Mouse (Mus musculus) limb, embryonic 15.5 days (tissue): ENCODE measurements around the gene Catsper4. TPM values are rescaled to one million over a fixed set of nuclear protein-coding genes. Genes with fewer than 3 reads are reported as not detected.

Source experiments
- ATAC-seq: fragments of 200-750 bp; cut with Nextera tagmentation; 2 replicates; pipeline ENCODE4 v1.8.0; 2017; ENCODE audit warnings: low read depth, moderate TSS enrichment; ENCODE audit not compliant: insufficient number of reproducible peaks, low FRiP score, low TSS enrichment
- H3K27ac ChIP-seq: fragments of 300-500 bp; sonication (generic); 2 replicates; pipeline ENCODE4 v1.5.1; 2015; ENCODE audit warnings: moderate library complexity, mild to moderate bottlenecking, inconsistent platforms
- H3K27me3 ChIP-seq: fragments of 300-500 bp; sonication (generic); 2 replicates; pipeline ENCODE4 v1.6.1; 2015; ENCODE audit warnings: inconsistent platforms
- H3K36me3 ChIP-seq: fragments of 300-500 bp; sonication (generic); 2 replicates; pipeline ENCODE4 v1.6.1; 2015; ENCODE audit warnings: inconsistent platforms
- H3K4me1 ChIP-seq: fragments of 300-500 bp; sonication (generic); 2 replicates; pipeline ENCODE4 v1.6.1; 2015; ENCODE audit warnings: inconsistent platforms
- H3K4me2 ChIP-seq: fragments of 300-500 bp; sonication (generic); 2 replicates; pipeline ENCODE4 v1.6.1; 2015; ENCODE audit warnings: mild to moderate bottlenecking, inconsistent platforms
- H3K4me3 ChIP-seq: fragments of 300-500 bp; sonication (generic); 2 replicates; pipeline ENCODE4 v1.5.1; 2015; ENCODE audit warnings: mild to moderate bottlenecking, inconsistent platforms
- H3K9ac ChIP-seq: fragments of 300-500 bp; sonication (generic); 2 replicates; pipeline ENCODE4 v1.6.1; 2015; ENCODE audit warnings: inconsistent platforms
- H3K9me3 ChIP-seq: fragments of 300-500 bp; sonication (generic); 2 replicates; pipeline ENCODE4 v1.6.1; 2016; ENCODE audit warnings: inconsistent platforms
- WGBS: fragments of 180-500 bp; shearing (Covaris S2); methylation state at CpG from one replicate; pipeline ENCODE4 v1.1.7; 2015; 5-methylcytosine and 5-hydroxymethylcytosine counted together
- polyA plus RNA-seq: library from polyadenylated mRNA; unstranded; fragments of >200 nt; fragmentation: Nextera tagmentation; extraction: Ambion mirVana; gene quantifications from 2 replicates; pipeline ENCODE4 v1.2.1, GENCODE M21; 2015

The Catsper4 gene
- polyA plus RNA-seq, 1 experiment from 2014 or later = 0.29 TPM

GRCm38 (mm10) chr4:134206488-134207053 is 20.6 kb downstream of the Catsper4 start:
- Histone ChIP-seq H3K27ac (no peak overlapping the region), H3K4me2 (no peak overlapping the region), H3K27me3 (no peaks in the 10 kb centered on the region), H3K36me3 (no peaks in the 10 kb centered on the region), H3K9ac (no peak overlapping the region), H3K4me1 (no peaks in the 10 kb centered on the region), H3K9me3 (no peaks in the 10 kb centered on the region), H3K4me3 (no peak overlapping the region)
- no peak for ATAC-seq
- WGBS = 56% methylated on average over 6 of the region's 6 CpGs

GRCm38 (mm10) chr4:134203340-134203896 is 23.8 kb downstream of the Catsper4 start:
- Histone ChIP-seq H3K27me3 (no peaks in the 10 kb centered on the region), H3K4me3 (no peak overlapping the region), H3K27ac (no peak overlapping the region), H3K9ac (no peak overlapping the region), H3K4me1 (no peaks in the 10 kb centered on the region), H3K4me2 (no peak overlapping the region), H3K9me3 (no peaks in the 10 kb centered on the region), H3K36me3 (no peaks in the 10 kb centered on the region)
- WGBS = 82% methylated on average over 17 of the region's 17 CpGs
- no peak for ATAC-seq

GRCm38 (mm10) chr4:134202904-134203303 is 24.3 kb downstream of the Catsper4 start, which contains the start of gene Gm7534:
TSS of gene Gm7534 (minus strand) at chr4:134203004.
- Histone ChIP-seq H3K9me3 (no peaks in the 10 kb centered on the region), H3K4me2 (no peak within 1 kb of the TSS), H3K27me3 (no peaks in the 10 kb centered on the region), H3K4me1 (no peaks in the 10 kb centered on the region), H3K36me3 (no peaks in the 10 kb centered on the region), H3K27ac (no peak within 1 kb of the TSS), H3K4me3 (no peak within 1 kb of the TSS), H3K9ac (no peak within 1 kb of the TSS)
- ATAC-seq = no peak
- WGBS = 87% methylated on average over 4 of the region's 4 CpGs

- no peak for ATAC-seq
- 74% methylated on average over 2 of the region's 2 CpGs for WGBS
- H3K27ac ChIP-seq = no peak overlapping the region
- no peak overlapping the region for H3K4me2 ChIP-seq
- H3K36me3 ChIP-seq = no peaks in the 10 kb centered on the region
- no peak overlapping the region for H3K9ac ChIP-seq
- no peak overlapping the region for H3K4me3 ChIP-seq
- no peaks in the 10 kb centered on the region for H3K27me3 ChIP-seq
- no peaks in the 10 kb centered on the region for H3K4me1 ChIP-seq
- no peaks in the 10 kb centered on the region for H3K9me3 ChIP-seq
Observed at GRCm38 (mm10) chr4:134199371-134199770, 27.8 kb downstream of the Catsper4 start.

- H3K4me2 ChIP-seq = peak overlapping the region; percentile 87
- peak overlapping the region; percentile 72 for H3K4me3 ChIP-seq
- H3K9me3 ChIP-seq = no peaks in the 10 kb centered on the region
- ATAC-seq = no peak
- peak overlapping the region; percentile 85 for H3K27ac ChIP-seq
- no peaks in the 10 kb centered on the region for H3K36me3 ChIP-seq
- peak overlapping the region; percentile 71 for H3K9ac ChIP-seq
- peaks cover 10% of the 10 kb centered on the region for H3K4me1 ChIP-seq
- no peaks in the 10 kb centered on the region for H3K27me3 ChIP-seq
- WGBS = under 1% methylated on average over 22 of the region's 22 CpGs
Observed at GRCm38 (mm10) chr4:134186268-134186667, 40.9 kb downstream of the Catsper4 start.

GRCm38 (mm10) chr4:134185569-134185968 is 41.6 kb downstream of the Catsper4 start:
- peaks cover 10% of the 10 kb centered on the region for H3K4me1 ChIP-seq
- no peak overlapping the region for H3K27ac ChIP-seq
- 81% methylated on average over 3 of the region's 3 CpGs for WGBS
- H3K4me2 ChIP-seq = peak overlapping the region; percentile 87
- H3K4me3 ChIP-seq = peak overlapping the region; percentile 72
- no peak overlapping the region for H3K9ac ChIP-seq
- H3K27me3 ChIP-seq = no peaks in the 10 kb centered on the region
- no peaks in the 10 kb centered on the region for H3K9me3 ChIP-seq
- H3K36me3 ChIP-seq = no peaks in the 10 kb centered on the region
- no peak for ATAC-seq

- no peaks in the 10 kb centered on the region for H3K36me3 ChIP-seq
- no peaks in the 10 kb centered on the region for H3K9me3 ChIP-seq
- H3K9ac ChIP-seq = no peak overlapping the region
- whole genome bisulfite sequencing = 77% methylated on average over 3 of the region's 3 CpGs
- H3K4me1 ChIP-seq = peaks cover 10% of the 10 kb centered on the region
- ATAC-seq = no peak
- no peak overlapping the region for H3K4me2 ChIP-seq
- H3K27ac ChIP-seq = no peak overlapping the region
- H3K4me3 ChIP-seq = no peak overlapping the region
- H3K27me3 ChIP-seq = no peaks in the 10 kb centered on the region
Observed at GRCm38 (mm10) chr4:134183711-134184110, 43.5 kb downstream of the Catsper4 start.

GRCm38 (mm10) chr4:134181825-134182224 is 45.4 kb downstream of the Catsper4 start:
- no peak for ATAC-seq
- no peak overlapping the region for H3K4me3 ChIP-seq
- H3K4me2 ChIP-seq = no peak overlapping the region
- H3K27ac ChIP-seq = no peak overlapping the region
- no peaks in the 10 kb centered on the region for H3K27me3 ChIP-seq
- no peaks in the 10 kb centered on the region for H3K36me3 ChIP-seq
- H3K9me3 ChIP-seq = no peaks in the 10 kb centered on the region
- peaks cover 10% of the 10 kb centered on the region for H3K4me1 ChIP-seq
- no peak overlapping the region for H3K9ac ChIP-seq

- 92% methylated on average over 1 of the region's 1 CpGs for WGBS
- ATAC-seq = 0 out of 2 replicates have a peak, but pooled peaks have one; percentile 24
Observed at GRCm38 (mm10) chr4:134181112-134181511, 46.1 kb downstream of the Catsper4 start.

GRCm38 (mm10) chr4:134172391-134172790 is 54.8 kb downstream of the Catsper4 start:
- WGBS = 75% methylated on average over 3 of the region's 3 CpGs
- Histone ChIP-seq H3K4me1 (no peaks in the 10 kb centered on the region), H3K4me3 (no peak overlapping the region), H3K9ac (no peak overlapping the region), H3K36me3 (peaks cover 6% of the 10 kb centered on the region; the same call in 1 of the 2 replicates), H3K27ac (no peak overlapping the region), H3K27me3 (no peaks in the 10 kb centered on the region), H3K4me2 (no peak overlapping the region), H3K9me3 (no peaks in the 10 kb centered on the region)
- ATAC-seq = no peak

More at GRCm38 (mm10) chr4:134181112-134181511, 46.1 kb downstream of the Catsper4 start:
- Histone ChIP-seq H3K27me3 (no peaks in the 10 kb centered on the region), H3K4me3 (no peak overlapping the region), H3K9me3 (no peaks in the 10 kb centered on the region), H3K36me3 (no peaks in the 10 kb centered on the region), H3K27ac (no peak overlapping the region), H3K9ac (no peak overlapping the region), H3K4me1 (peaks cover 8% of the 10 kb centered on the region), H3K4me2 (no peak overlapping the region)

- WGBS = 90% methylated on average over 3 of the region's 3 CpGs
Observed at GRCm38 (mm10) chr4:134166906-134167305, 60.3 kb downstream of the Catsper4 start.

GRCm38 (mm10) chr4:134165548-134166465 is 61.4 kb downstream of the Catsper4 start:
- no peak overlapping the region for H3K4me2 ChIP-seq
- H3K9me3 ChIP-seq = no peaks in the 10 kb centered on the region
- no peaks in the 10 kb centered on the region for H3K36me3 ChIP-seq
- H3K4me3 ChIP-seq = no peak overlapping the region
- 78% methylated on average over 3 of the region's 3 CpGs for WGBS
- H3K4me1 ChIP-seq = no peaks in the 10 kb centered on the region
- no peak overlapping the region for H3K27ac ChIP-seq
- H3K27me3 ChIP-seq = no peaks in the 10 kb centered on the region
- no peak for ATAC-seq
- no peak overlapping the region for H3K9ac ChIP-seq

More at GRCm38 (mm10) chr4:134166906-134167305, 60.3 kb downstream of the Catsper4 start:
- H3K36me3 ChIP-seq = peaks cover 6% of the 10 kb centered on the region; the same call in 1 of the 2 replicates
- H3K27me3 ChIP-seq = no peaks in the 10 kb centered on the region
- no peak overlapping the region for H3K27ac ChIP-seq
- H3K4me3 ChIP-seq = no peak overlapping the region
- no peaks in the 10 kb centered on the region for H3K9me3 ChIP-seq
- H3K4me2 ChIP-seq = no peak overlapping the region
- H3K4me1 ChIP-seq = no peaks in the 10 kb centered on the region
- ATAC-seq = no peak
- H3K9ac ChIP-seq = no peak overlapping the region
